Mouse (Mus musculus) lung, adult 18-20 months (tissue): ENCODE results near the gene Tra2a.
A peak's percentile ranks its signal among the peaks of the same experiment; 100 is the strongest.
"Not testable (repeated sequence)": the region's sequence is repeated elsewhere in the genome, so short reads cannot be mapped to it uniquely, and the experiment has no call there.

Source experiments
- DNase-seq, 2 experiments: peaks; one replicate each; pipeline ENCODE4 v3.0.0; 2022; ENCODE audit warnings: mixed read lengths in 2 of 2

The Tra2a gene

GRCm38 (mm10) chr6:49263847-49264243 lies at the start of gene Tra2a:
TSS of gene Tra2a (minus strand) at chr6:49264033.
- DNase-seq: peak; percentile 96 to 98

GRCm38 (mm10) chr6:49298286-49298685 lies 34.5 kb upstream of the Tra2a start:
- DNase-seq: no peak

GRCm38 (mm10) chr6:49282122-49282521 lies 18.3 kb upstream of the Tra2a start:
- DNase-seq: peak in 1 of 2 experiments; percentile 8

- no peak for DNase-seq
Observed at GRCm38 (mm10) chr6:49280942-49281341, 17.1 kb upstream of the Tra2a start.

GRCm38 (mm10) chr6:49275296-49275695 lies 11.5 kb upstream of the Tra2a start:
- no peak for DNase-seq

- DNase-seq: no peak
Observed at GRCm38 (mm10) chr6:49274416-49275091, 10.7 kb upstream of the Tra2a start.

- no peak for DNase-seq
Observed at GRCm38 (mm10) chr6:49273934-49274333, 10.1 kb upstream of the Tra2a start.

- DNase-seq: no peak
Observed at GRCm38 (mm10) chr6:49272863-49273262, 9.0 kb upstream of the Tra2a start.

- DNase-seq: no peak
Observed at GRCm38 (mm10) chr6:49271815-49272214, 8.0 kb upstream of the Tra2a start.

- no peak for DNase-seq
Observed at GRCm38 (mm10) chr6:49269923-49270322, 6.1 kb upstream of the Tra2a start.

GRCm38 (mm10) chr6:49269200-49269599 lies 5.4 kb upstream of the Tra2a start:
- DNase-seq: peak; percentile 70 to 80

GRCm38 (mm10) chr6:49267686-49268085 lies 3.9 kb upstream of the Tra2a start:
- DNase-seq: no peak

- DNase-seq: not testable (repeated sequence)
Observed at GRCm38 (mm10) chr6:49265207-49265606, 1.4 kb upstream of the Tra2a start.

GRCm38 (mm10) chr6:49264446-49264845 lies 613 bp upstream of the Tra2a start:
- not testable (repeated sequence) for DNase-seq

GRCm38 (mm10) chr6:49263081-49263846 lies 569 bp downstream of the Tra2a start:
- DNase-seq: peak; percentile 81 to 89

GRCm38 (mm10) chr6:49262421-49262820 lies 1.4 kb downstream of the Tra2a start:
- peak; percentile 7 to 42 for DNase-seq

- no peak for DNase-seq
Observed at GRCm38 (mm10) chr6:49259711-49260110, 4.1 kb downstream of the Tra2a start.

GRCm38 (mm10) chr6:49257880-49258279 lies 6.0 kb downstream of the Tra2a start:
- DNase-seq: no peak

- no peak for DNase-seq
Observed at GRCm38 (mm10) chr6:49252207-49252606, 11.6 kb downstream of the Tra2a start.

GRCm38 (mm10) chr6:49251199-49251598 lies 12.6 kb downstream of the Tra2a start:
- DNase-seq: no peak

GRCm38 (mm10) chr6:49247246-49247645 lies 16.6 kb downstream of the Tra2a start:
- no peak for DNase-seq

- DNase-seq: no peak
Observed at GRCm38 (mm10) chr6:49242331-49242730, 21.5 kb downstream of the Tra2a start.

- no peak for DNase-seq
Observed at GRCm38 (mm10) chr6:49241562-49241961, 22.3 kb downstream of the Tra2a start.

GRCm38 (mm10) chr6:49236331-49236730 lies 27.5 kb downstream of the Tra2a start:
- peak; percentile 98 to 99 for DNase-seq
